Mouse (Mus musculus): ENCODE measurements around the gene Eef1akmt2. TPM values are rescaled to one million over a fixed set of nuclear protein-coding genes. Genes with fewer than 3 reads are reported as not detected.
A peak's percentile ranks its signal among the peaks of the same experiment; 100 is the strongest.

The Eef1akmt2 gene
- polyA plus RNA-seq (2015; fragmentation: Nextera tagmentation; extraction: Ambion mirVana), result 76.0 and 78.3 TPM in 2 replicates

DNA sequence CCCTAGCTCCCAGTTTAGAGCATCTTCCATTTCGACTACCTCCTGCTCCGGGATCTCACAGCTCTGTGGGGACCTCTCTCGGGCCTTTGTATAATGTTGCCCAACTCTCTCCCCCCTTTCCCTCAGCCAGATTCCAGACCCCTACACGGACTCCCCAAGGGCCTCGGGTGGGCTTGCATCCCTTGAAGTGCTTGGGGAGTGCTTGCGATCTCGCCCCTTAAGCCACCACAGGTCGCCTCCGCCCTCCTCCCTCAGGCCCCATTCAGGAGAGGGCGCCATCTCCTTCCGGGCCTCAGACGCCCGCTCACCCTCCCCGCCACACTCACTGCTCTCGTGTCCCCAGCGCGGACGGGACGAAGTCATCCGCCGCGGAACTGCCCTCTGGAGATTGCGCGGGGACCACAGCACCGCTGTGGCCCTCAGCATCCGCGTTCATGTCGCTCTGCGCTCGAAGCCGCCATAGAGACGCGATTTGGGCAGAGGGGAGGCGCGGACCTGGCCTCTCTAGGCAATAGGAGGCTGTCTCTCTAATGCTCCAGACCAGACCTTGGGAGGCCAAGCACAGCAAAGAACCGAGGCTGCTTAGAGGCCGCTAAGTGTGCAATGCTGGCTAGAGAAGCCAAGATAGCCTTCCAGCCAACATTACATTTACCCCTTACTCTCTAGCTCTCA is at the start of gene Eef1akmt2:
TSS of gene Eef1akmt2 (minus strand) at position 501 of the 672 bp plus-strand sequence.
- H3K36me3 ChIP-seq, result peaks cover 33% of the 10 kb centered on the region
- ATAC-seq (ENCODE audit: low FRiP score, low read depth), result peak; percentile 96
- H3K27ac ChIP-seq, result peak within 1 kb of the TSS; percentile 96
- peak within 1 kb of the TSS; percentile 69 for H3K4me2 ChIP-seq (replicated peaks)
- H3K27me3 ChIP-seq, result no peaks in the 10 kb centered on the region
- H3K4me3 ChIP-seq, result peak within 1 kb of the TSS; percentile 81
- no peaks in the 10 kb centered on the region for H3K9me3 ChIP-seq
- H3K4me1 ChIP-seq, result peaks cover 24% of the 10 kb centered on the region
- peak within 1 kb of the TSS; percentile 93 for H3K9ac ChIP-seq
- WGBS, result under 1% methylated on average over 37 of the region's 37 CpGs

DNA sequence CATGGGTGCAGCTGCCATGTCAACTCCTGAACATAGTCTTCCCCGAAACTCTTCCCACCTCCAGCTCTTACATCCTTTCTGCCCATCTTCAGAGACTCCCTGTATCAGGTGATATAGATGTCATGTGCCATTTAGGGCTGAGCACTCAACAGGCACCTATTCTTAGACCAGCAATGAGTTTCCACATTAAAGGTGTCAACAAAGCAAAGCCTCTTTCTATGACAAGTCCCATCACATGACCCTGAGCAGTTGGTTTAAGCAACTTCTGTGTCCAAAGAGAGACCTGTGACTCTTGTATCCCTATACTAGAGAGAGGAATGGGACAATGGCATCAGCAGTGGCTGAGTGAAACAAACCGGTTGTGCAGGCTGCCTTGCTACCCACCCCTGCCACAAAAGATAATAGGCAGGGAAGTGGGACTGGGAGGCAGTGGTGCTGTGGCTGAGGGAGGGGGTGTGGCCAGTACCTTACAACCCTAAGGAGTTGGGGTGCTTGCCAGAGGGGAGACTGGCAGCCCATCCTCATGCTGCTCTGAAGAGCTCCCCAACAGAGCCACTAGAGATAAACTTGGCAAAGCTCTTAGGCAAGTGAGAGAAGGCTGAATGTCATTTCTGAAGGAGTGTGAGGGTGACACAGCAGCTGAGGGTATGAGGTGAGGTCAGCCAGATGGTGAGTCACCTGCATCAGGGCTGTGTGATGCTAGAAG is 48.5 kb upstream of the Eef1akmt2 start:
- no peak for ATAC-seq (ENCODE audit: low FRiP score, low read depth)
- Histone ChIP-seq H3K4me1 (no peaks in the 10 kb centered on the region), H3K4me2 (replicated peaks) (no peak overlapping the region), H3K9ac (no peak overlapping the region), H3K36me3 (no peaks in the 10 kb centered on the region), H3K9me3 (peaks cover 7% of the 10 kb centered on the region; the same call in 1 of the 2 replicates), H3K4me3 (no peak overlapping the region), H3K27ac (no peak overlapping the region), H3K27me3 (no peaks in the 10 kb centered on the region)
- WGBS, result 50% methylated on average over 2 of the region's 2 CpGs

DNA sequence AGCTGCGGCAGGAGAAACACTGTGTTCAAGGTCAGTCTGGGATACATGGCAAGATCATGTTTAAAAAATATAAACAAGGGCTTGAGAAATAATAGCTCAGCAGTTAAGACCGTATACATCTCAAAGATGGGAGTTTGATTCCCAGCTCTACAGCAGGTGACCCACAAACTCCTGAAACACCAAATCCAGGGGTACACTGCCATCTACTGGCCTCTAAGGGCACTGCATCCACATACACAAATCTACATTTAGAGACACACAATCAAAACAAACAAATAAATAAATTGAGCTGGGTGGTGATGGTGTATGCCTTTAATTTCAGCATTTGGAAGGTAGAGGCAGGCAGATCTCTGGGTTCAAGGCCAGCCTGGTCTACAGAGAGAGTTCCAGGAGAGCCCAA is 45.8 kb upstream of the Eef1akmt2 start:
- H3K9me3 ChIP-seq, result peaks cover 7% of the 10 kb centered on the region; the same call in 1 of the 2 replicates
- no peaks in the 10 kb centered on the region for H3K4me1 ChIP-seq
- H3K36me3 ChIP-seq, result no peaks in the 10 kb centered on the region
- 91% methylated on average over 2 of the region's 2 CpGs for WGBS
- H3K4me2 ChIP-seq (replicated peaks), result no peak overlapping the region
- no peak overlapping the region for H3K4me3 ChIP-seq
- no peak overlapping the region for H3K9ac ChIP-seq
- no peak overlapping the region for H3K27ac ChIP-seq
- H3K27me3 ChIP-seq, result no peaks in the 10 kb centered on the region
- ATAC-seq (ENCODE audit: low FRiP score, low read depth), result no peak

DNA sequence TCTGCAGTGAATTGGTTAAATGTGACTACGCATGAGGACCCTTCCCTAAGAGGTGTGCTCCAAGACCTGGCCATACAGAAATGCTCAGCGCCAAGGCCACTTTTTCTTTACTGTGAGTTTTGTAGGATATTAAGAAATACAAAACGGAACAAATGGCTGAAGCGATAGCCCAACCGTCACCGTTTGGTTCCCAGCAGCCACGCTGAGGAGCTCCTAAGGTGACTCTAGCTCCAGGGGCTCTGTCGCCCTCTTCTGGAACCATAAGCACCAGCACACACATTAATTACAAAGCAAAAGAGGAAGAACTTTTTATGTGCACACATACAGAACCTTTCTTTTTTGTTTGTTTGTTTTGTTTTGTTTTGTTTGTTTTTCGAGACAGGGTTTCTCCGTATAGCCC is 44.8 kb upstream of the Eef1akmt2 start:
- Histone ChIP-seq H3K9ac (no peak overlapping the region), H3K4me1 (no peaks in the 10 kb centered on the region), H3K27me3 (no peaks in the 10 kb centered on the region), H3K27ac (no peak overlapping the region), H3K4me3 (no peak overlapping the region), H3K9me3 (peaks cover 7% of the 10 kb centered on the region; the same call in 1 of the 2 replicates), H3K36me3 (no peaks in the 10 kb centered on the region), H3K4me2 (replicated peaks) (no peak overlapping the region)
- 82% methylated on average over 10 of the region's 10 CpGs for WGBS
- ATAC-seq (ENCODE audit: low FRiP score, low read depth), result no peak

DNA sequence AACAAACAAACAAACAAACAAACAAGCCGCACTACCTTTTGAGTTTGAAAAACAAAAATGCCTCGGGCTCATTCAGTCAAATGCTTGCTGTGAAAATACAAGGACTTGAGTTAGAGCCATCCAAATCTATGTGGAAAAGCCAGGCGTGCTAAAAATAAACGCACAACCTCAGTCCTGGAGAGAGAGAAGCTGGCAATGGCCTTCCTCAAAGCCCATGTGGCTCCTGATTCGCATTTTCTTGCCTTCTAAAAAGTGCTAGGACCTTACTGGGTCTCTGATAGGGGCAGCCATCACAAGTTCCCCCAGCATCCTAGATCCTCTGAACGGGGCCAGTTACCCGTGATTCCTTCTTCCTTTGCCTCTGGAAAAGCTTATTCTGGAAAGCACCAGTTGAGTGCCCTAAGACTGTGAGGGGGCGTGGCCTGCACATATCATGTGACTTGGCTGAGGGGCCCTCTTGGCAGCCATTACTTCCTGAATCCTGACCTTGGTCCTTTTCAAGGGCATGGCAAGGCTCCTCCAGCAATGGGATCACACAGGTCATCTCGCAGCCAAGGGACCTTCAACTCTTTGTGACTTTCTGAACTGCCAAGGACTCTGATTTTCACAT is 43.8 kb upstream of the Eef1akmt2 start:
- Histone ChIP-seq H3K36me3 (no peaks in the 10 kb centered on the region), H3K27ac (no peak overlapping the region), H3K4me1 (no peaks in the 10 kb centered on the region), H3K9ac (no peak overlapping the region), H3K4me3 (no peak overlapping the region), H3K27me3 (no peaks in the 10 kb centered on the region), H3K4me2 (replicated peaks) (no peak overlapping the region), H3K9me3 (peaks cover 7% of the 10 kb centered on the region; the same call in 1 of the 2 replicates)
- no peak for ATAC-seq (ENCODE audit: low FRiP score, low read depth)
- WGBS, result 87% methylated on average over 9 of the region's 9 CpGs

DNA sequence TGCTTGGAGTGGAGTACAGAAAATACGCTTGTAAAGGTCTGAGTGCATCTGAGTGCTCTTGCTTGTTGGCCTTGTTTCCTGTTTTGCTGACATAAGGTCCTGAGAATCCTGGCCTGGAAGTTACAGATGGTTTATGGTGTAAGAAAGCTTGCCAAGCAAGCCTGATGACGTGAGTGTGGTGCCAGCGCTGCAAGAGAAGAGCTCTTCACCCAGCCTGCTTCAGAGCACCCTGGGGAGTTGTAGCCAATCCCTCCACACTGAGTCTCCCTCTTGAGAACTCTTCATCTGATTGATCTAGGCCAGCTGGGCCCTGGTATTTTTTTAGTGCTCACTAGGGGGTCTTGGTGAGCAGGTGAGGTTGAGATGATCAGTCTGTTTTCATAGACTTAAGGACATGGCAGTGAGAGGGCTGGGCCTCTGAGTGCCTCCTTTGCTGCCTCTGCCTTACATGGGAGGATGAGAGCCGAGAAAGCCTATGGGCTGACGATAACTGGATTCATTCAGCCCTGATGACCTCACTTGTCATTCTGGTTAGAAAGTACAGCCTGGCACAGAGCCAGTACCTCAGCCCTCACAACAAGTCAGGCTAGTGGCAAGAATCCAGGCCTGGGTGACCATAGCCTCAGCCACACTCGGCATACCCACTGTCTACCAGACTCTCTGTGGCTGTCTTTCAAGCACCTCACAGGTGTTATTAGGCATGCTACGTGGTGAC is 42.5 kb upstream of the Eef1akmt2 start:
- H3K9ac ChIP-seq, result no peak overlapping the region
- H3K4me1 ChIP-seq, result no peaks in the 10 kb centered on the region
- H3K9me3 ChIP-seq, result peaks cover 7% of the 10 kb centered on the region; the same call in 1 of the 2 replicates
- 74% methylated on average over 7 of the region's 7 CpGs for WGBS
- H3K27ac ChIP-seq, result no peak overlapping the region
- no peak overlapping the region for H3K4me3 ChIP-seq
- no peak overlapping the region for H3K4me2 ChIP-seq (replicated peaks)
- ATAC-seq (ENCODE audit: low FRiP score, low read depth), result no peak
- no peaks in the 10 kb centered on the region for H3K36me3 ChIP-seq
- no peaks in the 10 kb centered on the region for H3K27me3 ChIP-seq

DNA sequence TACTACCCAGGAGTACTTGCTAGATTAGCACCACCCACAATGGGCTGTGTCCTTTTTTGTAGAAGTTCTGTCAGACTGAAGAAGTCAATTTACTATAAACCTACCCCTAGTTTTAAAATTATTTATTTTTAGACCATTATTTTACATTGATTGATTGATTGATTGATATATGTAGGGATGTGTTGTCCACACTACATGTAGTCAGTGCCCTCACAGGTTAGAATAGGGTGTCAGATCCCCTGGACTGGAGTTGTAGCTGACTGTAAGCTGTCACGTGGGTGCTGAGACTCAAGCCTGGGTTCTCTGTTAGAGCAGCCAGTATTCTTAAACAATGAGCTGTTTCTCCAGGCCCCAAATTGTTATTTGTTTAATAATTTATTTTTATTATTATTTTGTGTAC is 40.9 kb upstream of the Eef1akmt2 start:
- no peaks in the 10 kb centered on the region for H3K36me3 ChIP-seq
- H3K9me3 ChIP-seq, result peaks cover 6% of the 10 kb centered on the region; the same call in 1 of the 2 replicates
- 89% methylated on average over 1 of the region's 1 CpGs for WGBS
- no peaks in the 10 kb centered on the region for H3K4me1 ChIP-seq
- no peak overlapping the region for H3K9ac ChIP-seq
- no peak overlapping the region for H3K4me2 ChIP-seq (replicated peaks)
- no peak overlapping the region for H3K4me3 ChIP-seq
- H3K27ac ChIP-seq, result no peak overlapping the region
- no peaks in the 10 kb centered on the region for H3K27me3 ChIP-seq
- ATAC-seq (ENCODE audit: low FRiP score, low read depth), result no peak

DNA sequence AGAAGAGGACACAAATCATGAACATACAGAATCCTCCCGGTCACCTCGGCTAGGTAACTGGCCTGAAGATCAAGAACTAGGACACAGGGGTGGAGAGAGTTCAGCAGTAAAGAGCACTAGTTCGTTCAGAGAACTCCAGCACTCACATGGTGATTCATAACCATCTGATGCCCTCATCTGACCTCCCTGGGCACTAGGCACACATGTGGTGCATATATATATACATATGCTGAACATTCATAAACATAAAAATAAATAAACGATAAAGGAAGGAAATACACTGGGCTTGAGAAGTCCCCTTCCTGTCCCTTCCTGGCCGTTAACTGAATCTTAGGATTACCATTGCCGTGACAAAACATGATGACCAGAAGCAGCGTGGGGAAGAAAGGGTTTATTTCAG is 40.3 kb upstream of the Eef1akmt2 start:
- Histone ChIP-seq H3K9me3 (0 out of 2 replicates have a peak, but pooled peaks cover 3% of the 10 kb centered on the region), H3K9ac (no peak overlapping the region), H3K4me3 (no peak overlapping the region), H3K36me3 (no peaks in the 10 kb centered on the region), H3K4me2 (replicated peaks) (no peak overlapping the region), H3K27ac (no peak overlapping the region), H3K27me3 (no peaks in the 10 kb centered on the region), H3K4me1 (no peaks in the 10 kb centered on the region; the same call in 1 of the 2 replicates)
- ATAC-seq (ENCODE audit: low FRiP score, low read depth), result no peak
- 77% methylated on average over 7 of the region's 7 CpGs for WGBS

DNA sequence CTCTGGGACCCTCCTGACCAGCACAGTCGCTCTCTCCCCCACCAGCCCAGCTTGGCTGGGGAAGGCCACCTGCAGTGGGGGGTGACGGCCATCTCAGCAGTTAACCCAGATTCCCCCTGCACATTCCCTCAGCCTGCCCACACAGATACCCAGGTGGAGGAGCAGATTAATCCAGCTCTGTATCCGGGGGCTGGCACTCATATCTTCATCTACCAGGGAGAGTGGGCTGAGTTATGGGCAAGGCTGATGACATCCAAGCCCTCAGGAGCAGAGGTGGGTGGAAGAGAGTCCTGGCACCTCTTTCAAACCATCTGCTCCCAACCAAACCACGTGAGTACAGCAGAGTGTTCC is 39.8 kb upstream of the Eef1akmt2 start:
- no peak for ATAC-seq (ENCODE audit: low FRiP score, low read depth)
- Histone ChIP-seq H3K27me3 (no peaks in the 10 kb centered on the region), H3K4me2 (replicated peaks) (no peak overlapping the region)

DNA sequence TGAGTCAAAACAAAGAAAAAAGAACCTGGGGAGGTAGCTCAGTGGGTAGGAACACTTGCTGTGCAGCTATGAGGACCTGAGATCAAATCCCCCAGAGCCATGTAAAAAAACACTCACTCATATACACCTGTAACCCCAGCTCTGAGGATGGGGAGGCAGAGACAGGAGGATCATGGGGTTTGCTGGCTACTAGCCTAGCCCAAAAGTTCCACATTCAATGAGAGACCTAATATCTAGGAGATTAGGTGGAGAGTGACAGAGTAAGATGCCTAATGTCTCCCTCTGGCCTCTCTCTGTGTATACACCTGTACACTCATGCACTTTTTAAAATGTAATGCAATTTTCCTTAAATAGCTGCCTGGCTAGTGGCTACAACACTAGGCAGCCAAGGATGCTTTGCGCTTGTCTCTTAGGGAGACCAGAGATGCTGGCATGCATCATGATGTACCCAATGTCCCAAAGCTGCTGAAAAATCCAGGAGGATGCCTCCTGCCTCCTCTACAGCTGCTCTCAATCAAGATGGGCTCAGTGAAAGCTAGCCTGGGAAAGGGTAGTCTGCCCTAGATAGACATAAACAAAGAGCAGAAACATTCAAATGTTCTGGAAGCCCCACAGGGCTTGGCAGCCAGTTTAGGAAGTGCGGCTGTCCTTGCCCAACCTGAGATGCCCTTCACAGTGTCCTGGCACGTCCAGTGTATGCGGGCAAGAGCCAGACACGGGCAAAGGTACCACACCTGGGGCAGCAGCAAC is 39.3 kb upstream of the Eef1akmt2 start:
- Histone ChIP-seq H3K4me1 (peaks cover 8% of the 10 kb centered on the region; the same call in 1 of the 2 replicates), H3K36me3 (no peaks in the 10 kb centered on the region), H3K9ac (no peak overlapping the region), H3K27me3 (no peaks in the 10 kb centered on the region), H3K4me2 (replicated peaks) (no peak overlapping the region), H3K9me3 (0 out of 2 replicates have a peak, but pooled peaks cover 1% of the 10 kb centered on the region), H3K27ac (no peak overlapping the region), H3K4me3 (no peak overlapping the region)
- ATAC-seq (ENCODE audit: low FRiP score, low read depth), result no peak
- WGBS, result 67% methylated on average over 5 of the region's 5 CpGs

More for the DNA sequence above, 39.8 kb upstream of the Eef1akmt2 start:
- Histone ChIP-seq H3K27ac (no peak overlapping the region), H3K9ac (no peak overlapping the region), H3K4me3 (no peak overlapping the region), H3K4me1 (peaks cover 4% of the 10 kb centered on the region; the same call in 1 of the 2 replicates), H3K36me3 (no peaks in the 10 kb centered on the region), H3K9me3 (0 out of 2 replicates have a peak, but pooled peaks cover 3% of the 10 kb centered on the region)
- WGBS, result 56% methylated on average over 4 of the region's 4 CpGs

DNA sequence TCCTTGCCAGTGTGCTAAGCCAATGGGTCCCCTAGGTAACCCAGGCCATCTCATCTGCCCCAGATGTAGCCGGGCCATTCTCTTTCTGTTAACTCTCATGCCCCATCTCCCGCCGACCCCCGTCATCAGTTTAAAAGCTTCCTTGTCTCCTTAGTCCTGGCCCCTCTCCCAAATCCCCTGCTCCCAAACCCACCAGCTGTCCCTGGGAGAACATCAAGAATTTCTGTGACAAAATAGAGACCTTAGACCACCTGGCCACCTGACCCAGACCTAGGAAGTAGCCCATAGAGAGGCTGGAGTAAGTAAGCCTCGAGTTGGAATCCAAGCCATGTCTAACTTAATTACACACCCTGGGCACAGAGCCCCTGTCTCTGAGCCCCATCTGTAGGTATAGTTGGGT is 37.7 kb upstream of the Eef1akmt2 start:
- H3K9me3 ChIP-seq, result no peaks in the 10 kb centered on the region
- WGBS, result 93% methylated on average over 5 of the region's 5 CpGs
- H3K4me2 ChIP-seq (replicated peaks), result no peak overlapping the region
- H3K27ac ChIP-seq, result no peak overlapping the region
- no peak overlapping the region for H3K4me3 ChIP-seq
- no peaks in the 10 kb centered on the region for H3K27me3 ChIP-seq
- no peak for ATAC-seq (ENCODE audit: low FRiP score, low read depth)
- H3K9ac ChIP-seq, result no peak overlapping the region
- H3K36me3 ChIP-seq, result peaks cover 3% of the 10 kb centered on the region; the same call in 1 of the 2 replicates
- peaks cover 8% of the 10 kb centered on the region; the same call in 1 of the 2 replicates for H3K4me1 ChIP-seq
